Mouse (Mus musculus) lung, postnatal 25 days (tissue): ENCODE results near the gene Kcnj2.
A peak's percentile ranks its signal among the peaks of the same experiment; 100 is the strongest.

Experiments
- DNase-seq: peaks from one replicate; pipeline ENCODE4 v3.0.0; 2022; ENCODE audit warnings: low spot score

Gene Kcnj2

DNA sequence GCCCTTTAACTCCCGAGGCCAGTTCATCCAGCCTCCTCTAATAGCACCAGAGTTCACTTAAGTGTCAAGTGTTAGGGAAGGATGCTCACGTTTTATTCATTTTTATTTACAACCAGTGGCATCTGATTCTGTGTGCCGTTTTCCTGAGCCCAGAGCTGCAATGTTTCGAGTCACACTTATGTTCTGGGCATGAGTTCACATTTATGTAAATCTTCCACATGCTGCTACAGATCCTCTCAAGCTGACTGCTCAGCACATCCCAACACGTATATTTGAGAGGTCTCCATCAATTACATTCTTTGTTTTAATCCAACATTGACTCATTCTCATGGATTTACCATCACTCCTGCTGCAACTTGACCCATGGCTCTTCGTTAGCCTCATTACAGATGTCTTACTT is 25.2 kb downstream of the Kcnj2 start:
- no peak for DNase-seq

- no peak for DNase-seq
Observed at GRCm38 (mm10) chr11:111092967-111093366, 27.0 kb downstream of the Kcnj2 start.

DNA sequence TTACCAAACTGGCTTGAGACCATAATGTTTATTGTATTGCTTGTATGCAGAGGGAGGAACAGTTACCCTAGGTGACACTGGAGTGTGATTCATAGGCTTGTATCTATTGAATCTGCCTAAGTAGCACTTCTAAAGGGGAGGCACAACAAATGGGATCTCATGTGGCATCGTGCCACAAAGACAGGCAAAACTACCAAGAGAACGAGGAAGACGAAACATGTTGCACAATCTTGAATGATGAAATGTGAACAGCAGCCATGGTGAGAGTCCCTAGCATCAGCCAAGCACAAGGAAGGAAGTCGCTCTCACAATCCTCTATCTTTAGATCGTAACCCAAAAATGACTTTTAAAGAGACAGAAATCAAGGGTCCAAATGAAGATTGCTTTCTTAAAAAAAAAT is 30.6 kb downstream of the Kcnj2 start:
- peak; percentile 39 for DNase-seq

- DNase-seq: no peak
Observed at GRCm38 (mm10) chr11:111100131-111100530, 34.2 kb downstream of the Kcnj2 start.

- DNase-seq: no peak
Observed at GRCm38 (mm10) chr11:111100651-111101050, 34.7 kb downstream of the Kcnj2 start.

- peak; percentile 8 for DNase-seq
Observed at GRCm38 (mm10) chr11:111101620-111102176, 35.7 kb downstream of the Kcnj2 start.

GRCm38 (mm10) chr11:111104422-111104821 is 38.5 kb downstream of the Kcnj2 start:
- no peak for DNase-seq

GRCm38 (mm10) chr11:111108130-111108529 is 42.2 kb downstream of the Kcnj2 start:
- DNase-seq: no peak

DNA sequence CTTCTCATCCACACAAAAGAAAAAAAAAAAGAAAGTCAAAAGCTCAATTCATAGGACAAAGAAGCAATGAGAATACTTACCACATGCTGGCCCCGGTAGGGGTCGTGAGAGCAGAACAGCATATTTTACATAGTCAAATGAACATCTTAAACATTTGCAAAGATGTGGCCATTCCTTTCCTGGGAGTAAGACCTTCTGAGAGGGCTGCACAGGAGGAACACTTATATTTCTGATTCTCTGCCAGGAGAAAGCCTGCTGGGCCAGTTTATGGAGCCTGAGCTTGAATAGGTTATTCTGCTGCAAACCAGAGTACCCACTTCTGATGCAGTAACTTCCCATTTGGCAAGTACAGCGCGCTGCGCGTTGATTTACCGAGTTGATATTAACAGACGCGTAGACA is 55.5 kb downstream of the Kcnj2 start:
- peak; percentile 79 for DNase-seq

DNA sequence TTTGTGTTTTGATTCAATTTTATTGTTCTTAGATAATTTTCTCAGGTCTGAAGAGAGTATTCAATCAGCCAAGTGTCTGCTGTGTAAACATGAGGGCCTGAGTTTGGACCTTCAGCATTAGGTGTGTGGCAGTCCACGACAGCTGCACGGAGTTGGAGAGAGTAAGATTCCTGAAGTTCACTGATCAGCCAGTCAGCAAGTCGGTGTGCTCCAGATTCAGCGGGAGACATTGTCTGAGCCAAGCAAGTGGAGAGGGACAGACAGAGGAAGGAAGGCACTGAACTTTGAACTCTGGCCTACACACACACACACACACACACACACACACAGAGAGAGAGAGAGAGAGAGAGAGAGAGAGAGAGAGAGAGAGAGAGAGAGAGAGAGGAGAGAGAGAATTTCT is 57.4 kb downstream of the Kcnj2 start:
- DNase-seq: no peak

DNA sequence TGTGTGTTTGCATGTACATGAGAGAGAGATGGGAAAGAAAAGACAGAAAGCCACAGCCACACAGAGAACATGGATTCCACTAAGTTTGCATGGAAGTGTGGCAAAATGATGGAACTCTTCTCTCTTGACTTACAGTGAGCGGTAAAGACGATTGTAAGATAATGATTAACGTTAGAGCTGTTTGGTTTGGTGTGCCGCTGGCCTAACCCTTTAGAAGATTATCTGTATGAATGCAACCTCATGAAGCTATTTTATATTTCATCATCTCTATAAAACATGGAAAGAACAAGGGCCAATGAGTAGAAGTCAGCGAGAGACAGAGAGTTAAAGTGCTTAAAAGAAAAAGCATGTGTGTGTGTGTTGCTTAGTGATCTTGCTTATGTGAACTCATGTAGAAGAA is 60.0 kb downstream of the Kcnj2 start:
- no peak for DNase-seq
